Mouse (Mus musculus) NIH3T3 (cell line): ENCODE measurements at regions not wholly inside any gene's neighbourhood (a gene's known extent, or its start where the extent isn't known, plus 50 kb on each side); places are given as distances from the start of the nearest gene placed in this dataset.

Experiments used
- DNase-seq: peaks from one replicate; pipeline ENCODE4 v3.0.0-alpha.2; 2012; ENCODE audit warnings: low read depth

DNA sequence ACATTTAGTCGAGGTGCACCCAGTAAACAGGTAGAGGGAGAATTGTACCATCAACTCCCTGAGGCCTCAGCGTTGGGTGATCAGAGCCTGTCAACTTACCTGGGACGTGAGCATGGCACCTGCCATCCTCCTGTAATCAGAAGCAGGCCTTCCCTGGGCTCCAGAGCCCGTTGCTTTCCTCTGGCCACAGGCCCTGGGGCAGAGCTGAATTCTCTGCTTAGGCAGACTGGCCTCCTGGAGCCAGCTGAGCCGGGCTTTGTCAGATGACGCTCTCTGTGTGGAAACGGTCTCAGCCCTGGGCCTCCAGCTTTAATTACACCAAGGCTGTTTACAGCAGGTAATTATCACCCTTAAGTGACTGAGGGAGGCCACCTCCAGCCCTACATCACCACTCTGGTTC, 92.6 kb upstream of the Pmepa1 start:
- no peak for DNase-seq

DNA sequence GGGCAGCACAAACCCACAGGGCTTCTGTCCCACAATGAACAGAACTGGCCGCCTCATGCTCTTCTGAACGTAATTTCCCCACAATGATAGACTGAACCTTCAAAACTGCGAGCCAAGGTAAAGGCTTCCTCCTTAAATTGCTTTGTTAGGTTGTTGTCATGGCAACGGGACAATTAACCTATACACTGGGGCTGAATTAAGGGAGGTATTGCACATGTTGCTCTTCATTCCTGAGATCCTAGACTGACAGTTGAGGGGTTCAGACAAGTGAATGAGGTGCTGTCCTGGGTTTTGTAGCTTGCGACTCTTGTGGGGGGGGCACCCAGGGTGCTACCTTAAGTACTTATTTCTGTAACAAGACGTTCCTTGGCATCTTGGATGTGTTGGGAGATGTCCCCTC, 100.6 kb upstream of the Pmepa1 start:
- DNase-seq, result no peak

- peak; percentile 87 for DNase-seq
These were observed 101.3 kb upstream of the Pmepa1 start for GRCm38 (mm10) chr2:173377497-173378257.

DNA sequence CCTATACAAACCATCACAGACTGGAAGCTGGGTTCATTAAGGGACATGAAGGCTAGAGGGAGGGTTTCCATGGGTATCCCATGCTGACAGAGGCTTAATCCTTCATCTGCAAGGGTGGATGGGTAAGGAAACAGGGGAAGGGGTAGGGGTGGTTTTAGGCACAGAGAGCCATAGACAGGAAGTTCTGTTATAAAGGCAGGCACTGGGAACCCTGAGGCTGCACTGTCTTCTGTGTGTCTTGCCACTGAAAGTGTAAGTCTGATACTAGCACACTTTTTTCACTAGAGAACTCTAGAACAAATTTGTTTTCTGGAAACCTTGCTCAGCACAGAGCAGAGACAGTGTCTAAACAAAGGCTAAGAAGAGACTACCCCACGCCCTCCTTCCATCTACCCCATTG, 103.4 kb upstream of the Pmepa1 start:
- no peak for DNase-seq

DNA sequence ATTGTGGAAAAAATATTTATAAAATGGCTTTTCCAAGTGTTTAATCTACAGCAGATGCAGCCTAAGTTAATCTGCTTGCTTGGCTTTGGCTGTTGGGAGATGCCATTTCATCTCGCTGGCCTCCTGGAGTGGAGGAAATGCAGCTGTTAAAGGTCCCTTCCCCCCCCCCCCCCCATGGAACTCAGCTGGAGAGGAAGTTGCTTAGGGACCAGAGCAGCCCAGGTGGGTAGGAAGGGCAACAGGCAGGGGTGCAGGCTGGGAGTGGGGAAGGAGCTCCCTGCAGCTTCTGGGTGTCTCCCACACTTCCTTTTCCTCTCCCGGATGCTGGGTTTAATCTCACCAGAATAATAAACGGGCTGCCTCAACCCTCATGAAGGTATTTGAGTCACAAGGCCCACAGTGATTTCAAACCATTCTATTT, 104.0 kb upstream of the Pmepa1 start:
- DNase-seq, result peak; percentile 30

DNA sequence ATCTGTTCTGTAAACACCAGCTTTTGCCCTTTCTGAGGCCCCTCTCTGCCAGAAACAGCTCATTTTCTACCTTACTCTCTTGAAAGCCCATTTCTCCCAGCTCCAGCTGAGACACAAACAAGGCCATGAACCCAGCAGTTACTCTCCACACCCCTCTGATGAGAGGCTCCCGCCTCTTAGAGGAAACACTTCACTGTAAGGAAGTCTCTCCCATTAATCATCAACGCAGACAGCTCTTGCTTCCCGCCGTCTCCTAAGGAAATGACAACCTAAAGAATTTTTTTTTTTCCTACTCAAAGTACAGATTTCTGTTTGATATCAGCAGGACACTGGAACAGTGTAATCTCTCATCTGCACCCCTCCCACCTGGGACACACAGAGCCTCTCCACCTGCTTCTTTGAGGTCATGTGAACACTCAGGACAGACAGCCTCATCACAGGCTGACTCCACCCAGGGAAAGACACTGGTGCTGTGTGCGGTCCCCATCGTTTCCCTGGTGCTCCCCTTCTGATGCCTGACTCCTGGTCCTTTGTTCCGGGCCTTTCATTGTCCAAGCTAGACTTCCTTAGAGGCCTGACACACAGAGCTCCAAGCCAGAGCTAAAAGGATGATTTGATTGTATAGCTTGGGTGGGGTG, 106.0 kb upstream of the Pmepa1 start:
- no peak for DNase-seq

DNA sequence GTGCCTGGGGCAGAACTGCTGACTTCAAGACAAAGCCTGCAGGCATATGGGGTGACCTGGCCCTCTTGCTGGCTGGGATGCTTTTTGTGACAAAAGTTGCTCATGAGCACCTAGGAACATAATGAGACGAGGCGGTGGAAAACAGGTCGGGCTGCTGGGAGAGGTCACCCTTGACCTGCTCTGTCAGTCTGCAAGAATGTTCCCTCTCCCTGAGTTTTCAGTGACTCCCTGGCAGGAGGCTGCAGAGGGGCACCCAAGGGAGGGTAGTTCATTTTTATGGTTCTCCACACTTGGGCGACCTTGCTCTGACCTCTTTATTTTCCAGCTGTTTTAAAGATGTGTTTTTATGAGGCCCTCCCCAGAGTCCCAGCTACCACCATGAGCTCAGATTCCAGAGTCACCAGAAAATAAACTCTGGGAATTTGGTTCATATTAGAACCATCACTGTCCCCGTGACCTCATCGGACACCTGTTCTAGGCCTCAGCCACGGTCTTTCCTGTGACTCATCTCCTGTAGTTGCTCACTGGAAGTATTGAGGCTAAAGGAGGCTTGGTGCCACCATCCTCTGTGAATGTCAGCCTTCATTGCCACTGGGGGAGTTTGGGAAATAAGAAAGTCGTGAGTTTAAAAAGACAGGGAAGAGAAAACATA, 108.7 kb upstream of the Pmepa1 start:
- peak; percentile 22 for DNase-seq

DNA sequence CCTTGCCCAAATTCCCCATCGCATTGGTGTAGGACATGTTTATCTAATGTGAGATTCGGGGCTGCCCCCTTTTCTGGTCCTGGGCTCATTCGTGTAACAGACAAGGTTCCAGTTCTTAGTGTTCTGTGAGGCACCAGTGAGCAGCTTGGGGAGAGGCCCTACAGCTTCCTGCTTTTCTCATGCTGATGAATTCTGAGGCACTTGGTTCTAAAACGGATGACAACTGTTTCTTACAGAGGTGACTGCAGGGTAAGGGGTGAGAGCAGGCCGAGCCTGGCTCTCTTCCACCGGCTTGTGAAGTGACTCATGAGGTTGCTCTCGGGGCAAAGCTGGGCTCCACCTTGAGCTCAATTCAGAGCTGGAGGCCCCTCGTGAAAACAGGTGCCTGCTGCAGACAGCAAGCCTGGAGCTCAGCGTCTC, 109.4 kb upstream of the Pmepa1 start:
- peak; percentile 62 for DNase-seq

- no peak for DNase-seq
These were observed 111.8 kb upstream of the Pmepa1 start for GRCm38 (mm10) chr2:173388140-173388539.

GRCm38 (mm10) chr2:173392557-173393323, 116.4 kb upstream of the Pmepa1 start:
- DNase-seq, result no peak

DNA sequence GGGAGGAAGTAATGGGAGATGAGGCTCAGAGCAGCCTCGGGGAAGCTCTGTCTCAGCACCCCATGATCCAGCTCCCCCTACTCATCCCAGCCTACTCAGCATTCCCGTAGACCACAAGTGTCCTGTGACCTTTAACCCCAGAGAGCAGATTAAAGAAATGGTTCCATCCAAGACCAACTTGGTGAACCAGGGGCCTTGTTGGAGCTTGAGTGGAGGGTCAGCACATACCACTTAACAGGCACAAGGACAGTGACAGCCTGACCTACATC, 116.9 kb upstream of the Pmepa1 start:
- DNase-seq, result no peak

DNA sequence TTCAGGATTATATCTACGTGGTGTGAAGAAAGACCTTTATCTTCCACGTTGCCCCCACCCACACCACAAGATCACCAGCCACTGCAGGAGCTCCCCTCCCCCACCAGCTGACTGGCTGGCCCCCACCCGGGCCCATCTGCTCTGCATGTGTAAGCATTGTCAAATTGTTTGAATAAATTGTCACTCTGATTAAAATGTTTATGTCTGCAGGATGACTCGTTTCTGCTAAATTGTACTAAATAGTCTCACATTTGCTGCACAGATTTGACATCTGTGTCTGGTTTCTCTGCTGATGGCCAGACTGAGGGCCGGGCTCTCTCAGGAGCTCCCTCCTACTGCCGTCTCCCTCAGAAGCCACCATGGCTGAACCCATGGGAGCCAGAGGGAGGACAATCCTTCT, 119.2 kb upstream of the Pmepa1 start:
- no peak for DNase-seq

DNA sequence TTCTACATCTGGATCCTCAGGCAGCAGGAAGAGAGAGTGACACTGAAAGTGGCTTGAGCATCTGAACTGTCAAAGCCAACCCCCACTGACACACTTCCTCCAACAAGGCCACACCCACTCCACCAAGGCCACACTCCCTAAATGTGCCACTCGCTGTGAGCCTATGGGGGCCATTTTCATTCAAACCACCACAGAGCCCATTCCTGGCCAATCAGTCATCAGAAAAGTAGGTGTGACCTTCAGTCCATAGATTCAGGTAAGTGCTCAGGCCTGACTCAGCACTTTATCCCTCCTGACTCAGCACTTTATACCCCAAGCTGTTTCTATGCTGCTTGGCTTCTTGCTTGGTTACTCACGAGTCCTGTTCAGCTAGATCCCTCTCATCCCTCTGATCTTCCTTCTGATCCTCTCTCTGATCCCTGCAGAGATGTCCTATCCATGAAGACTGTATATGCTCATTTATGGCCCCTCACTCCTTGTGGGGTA, 121.6 kb upstream of the Pmepa1 start:
- no peak for DNase-seq

DNA sequence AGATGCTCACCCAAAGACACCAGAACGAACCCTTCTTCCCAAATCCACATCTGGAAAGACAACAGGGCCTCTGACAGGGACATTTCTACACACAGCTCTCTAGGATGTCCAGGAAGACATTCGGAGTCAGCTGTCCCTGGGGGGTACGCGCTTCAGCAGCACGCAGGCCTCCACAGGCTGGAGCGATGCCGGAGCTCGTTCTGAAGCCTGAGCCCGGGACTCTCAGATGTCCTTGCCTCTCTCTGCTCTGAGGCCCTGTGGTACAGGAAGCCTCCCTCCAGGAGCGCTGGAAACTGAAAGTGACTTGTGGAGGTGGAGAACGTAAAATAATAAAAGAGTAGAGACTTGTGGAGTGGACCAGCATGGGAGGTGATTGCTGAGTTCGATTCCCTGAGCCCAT, 116.8 kb upstream of the 1700021F07Rik start:
- no peak for DNase-seq

DNA sequence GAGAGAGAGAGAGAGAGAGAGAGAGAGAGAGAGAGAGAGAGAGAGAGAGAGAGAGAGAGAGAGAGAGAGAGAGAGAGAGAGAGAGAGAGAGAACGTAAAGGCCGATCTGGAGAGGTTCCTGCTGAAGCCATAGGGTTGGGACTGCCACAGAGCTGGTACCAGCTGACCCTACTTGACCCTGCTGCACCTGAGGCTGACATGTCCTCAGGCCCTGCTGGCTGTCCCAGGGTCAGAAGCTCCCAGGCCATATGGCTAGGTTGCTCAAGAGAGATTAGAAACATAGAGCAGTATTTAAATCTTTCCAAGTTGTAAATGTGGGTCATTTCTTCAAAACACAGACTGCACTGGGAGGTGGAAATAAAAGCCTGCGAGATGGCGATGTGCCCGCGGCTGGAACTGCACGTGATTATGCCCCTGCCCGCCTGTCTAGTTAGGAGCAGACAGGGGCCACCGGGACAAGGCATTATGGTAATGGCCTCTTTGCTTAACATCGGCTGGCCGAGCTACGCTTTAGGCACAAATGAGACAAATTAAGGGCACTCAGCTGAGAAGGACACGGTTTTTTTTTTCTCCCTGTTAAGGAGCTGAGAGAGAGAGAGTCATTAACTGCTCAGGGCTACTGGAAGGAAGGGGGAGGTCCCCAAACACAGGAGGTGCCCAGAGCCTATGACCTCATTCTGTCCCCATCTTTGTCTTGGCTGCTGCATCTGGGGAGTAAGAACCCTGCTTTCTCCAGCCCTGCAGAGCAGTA, 115.9 kb upstream of the 1700021F07Rik start:
- DNase-seq, result peak; percentile 14

- DNase-seq, result peak; percentile 28
These were observed 115.3 kb upstream of the 1700021F07Rik start for GRCm38 (mm10) chr2:173407133-173407532.

GRCm38 (mm10) chr2:173408681-173409081, 113.7 kb upstream of the 1700021F07Rik start:
- DNase-seq, result no peak

- DNase-seq, result no peak
These were observed 113.0 kb upstream of the 1700021F07Rik start for GRCm38 (mm10) chr2:173409433-173409832.

GRCm38 (mm10) chr2:173413906-173414656, 108.3 kb upstream of the 1700021F07Rik start:
- DNase-seq, result peak; percentile 27

DNA sequence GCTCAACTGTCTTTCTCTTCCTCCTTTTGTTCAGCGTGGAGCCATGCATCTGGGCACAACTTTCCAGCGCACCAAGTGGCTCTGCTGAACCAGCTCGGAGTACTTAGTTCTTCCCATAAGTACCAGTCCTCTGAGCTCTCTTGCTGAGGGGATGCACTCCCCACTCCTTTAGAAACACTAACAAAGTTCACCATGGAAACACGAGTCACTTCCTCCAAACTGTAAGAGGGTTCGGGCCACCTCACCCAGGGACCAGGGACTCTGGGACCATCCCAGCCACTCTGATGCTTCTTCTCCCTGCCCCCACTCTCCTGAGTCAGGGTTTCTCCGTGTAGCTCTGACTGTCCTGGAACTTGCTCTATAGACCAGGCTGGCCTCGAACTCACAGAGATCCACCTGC, 107.0 kb upstream of the 1700021F07Rik start:
- no peak for DNase-seq

DNA sequence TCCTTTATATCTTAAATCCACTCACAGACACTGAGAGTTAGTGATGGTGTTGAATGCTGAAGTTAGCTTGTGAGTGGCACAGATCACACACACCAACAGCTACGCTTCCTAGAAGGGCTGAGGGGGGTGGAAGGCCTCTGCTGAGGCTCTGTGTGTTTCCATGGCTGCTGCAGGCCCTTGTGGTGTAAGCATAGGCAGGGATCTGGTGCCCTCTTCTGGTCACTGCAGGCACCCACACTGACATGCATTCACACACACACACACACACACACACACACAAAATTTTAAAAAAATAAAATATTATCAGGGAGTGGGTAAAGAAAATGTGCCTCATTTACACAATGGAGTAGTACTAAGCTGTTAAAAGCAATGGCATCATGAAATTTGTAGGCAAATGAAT, 105.5 kb upstream of the 1700021F07Rik start:
- DNase-seq, result peak; percentile 31
